Mouse (Mus musculus) erythroblast, embryonic 14.5 days (primary cell): Measurements from ENCODE around the gene Gng7. TPM values are rescaled to one million over a fixed set of nuclear protein-coding genes. Genes with fewer than 3 reads are reported as not detected.

Source experiments
- H3K27me3 ChIP-seq: 2 replicates; pipeline ENCODE4 v1.6.1; 2012; ENCODE audit warnings: inconsistent platforms; ENCODE audit not compliant: control insufficient read depth
- H3K36me3 ChIP-seq: 2 replicates; pipeline ENCODE4 v1.6.1; 2012; ENCODE audit warnings: mild to moderate bottlenecking, inconsistent platforms; ENCODE audit not compliant: control insufficient read depth
- H3K4me1 ChIP-seq: 2 replicates; pipeline ENCODE4 v1.6.1; 2012; ENCODE audit warnings: inconsistent platforms; ENCODE audit not compliant: control insufficient read depth
- H3K4me3 ChIP-seq: replicated peaks from 2 replicates; pipeline ENCODE3; 2012; ENCODE audit warnings: moderate library complexity, mild to moderate bottlenecking, inconsistent platforms
- H3K9me3 ChIP-seq: 2 replicates; pipeline ENCODE4 v1.6.1; 2012; ENCODE audit warnings: low read length, inconsistent platforms, mixed read lengths; ENCODE audit not compliant: control insufficient read depth
- GATA1 ChIP-seq: IDR thresholded peaks from 2 replicates; pipeline ENCODE4 v1.6.1; 2012; ENCODE audit warnings: low read length, inconsistent platforms, mixed read lengths
- TAL1 ChIP-seq: IDR thresholded peaks from 3 replicates; pipeline ENCODE4 v1.6.1; 2012; ENCODE audit warnings: low read length, inconsistent platforms, mixed read lengths
- polyA plus RNA-seq: library from polyadenylated mRNA; stranded (reverse); fragments of >175 nt; gene quantifications from 2 replicates; pipeline ENCODE4 v1.2.3, GENCODE M21; 2012

Gng7 gene
- polyA plus RNA-seq, 1 experiment = not detected

DNA sequence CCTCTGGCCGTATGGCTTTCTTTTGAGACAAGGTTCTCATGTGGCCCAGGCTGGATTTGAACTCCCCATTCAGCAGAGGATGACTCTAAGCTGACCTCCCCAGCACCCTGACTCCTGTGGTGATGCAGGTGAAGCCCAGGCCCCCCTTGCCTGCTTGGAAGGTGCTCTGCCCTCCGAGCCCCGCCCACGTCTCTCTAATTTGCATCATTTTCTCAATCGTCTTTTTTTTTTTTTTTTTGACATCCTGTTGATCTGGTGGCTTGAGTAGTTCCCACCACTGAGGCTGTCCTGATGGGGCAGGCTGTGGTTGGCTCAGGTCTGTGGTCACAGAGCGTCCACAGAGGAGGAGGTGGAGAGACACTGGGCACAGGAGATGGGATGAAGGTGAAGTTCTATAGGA, 25.3 kb downstream of the Gng7 start:
- TF ChIP-seq GATA1 (no peak), TAL1 (no peak)
- H3K36me3 ChIP-seq = no peaks in the 10 kb centered on the region
- no peaks in the 10 kb centered on the region for H3K9me3 ChIP-seq
- H3K27me3 ChIP-seq = peaks cover 49% of the 10 kb centered on the region
- no peak overlapping the region for H3K4me3 ChIP-seq
- no peaks in the 10 kb centered on the region for H3K4me1 ChIP-seq

DNA sequence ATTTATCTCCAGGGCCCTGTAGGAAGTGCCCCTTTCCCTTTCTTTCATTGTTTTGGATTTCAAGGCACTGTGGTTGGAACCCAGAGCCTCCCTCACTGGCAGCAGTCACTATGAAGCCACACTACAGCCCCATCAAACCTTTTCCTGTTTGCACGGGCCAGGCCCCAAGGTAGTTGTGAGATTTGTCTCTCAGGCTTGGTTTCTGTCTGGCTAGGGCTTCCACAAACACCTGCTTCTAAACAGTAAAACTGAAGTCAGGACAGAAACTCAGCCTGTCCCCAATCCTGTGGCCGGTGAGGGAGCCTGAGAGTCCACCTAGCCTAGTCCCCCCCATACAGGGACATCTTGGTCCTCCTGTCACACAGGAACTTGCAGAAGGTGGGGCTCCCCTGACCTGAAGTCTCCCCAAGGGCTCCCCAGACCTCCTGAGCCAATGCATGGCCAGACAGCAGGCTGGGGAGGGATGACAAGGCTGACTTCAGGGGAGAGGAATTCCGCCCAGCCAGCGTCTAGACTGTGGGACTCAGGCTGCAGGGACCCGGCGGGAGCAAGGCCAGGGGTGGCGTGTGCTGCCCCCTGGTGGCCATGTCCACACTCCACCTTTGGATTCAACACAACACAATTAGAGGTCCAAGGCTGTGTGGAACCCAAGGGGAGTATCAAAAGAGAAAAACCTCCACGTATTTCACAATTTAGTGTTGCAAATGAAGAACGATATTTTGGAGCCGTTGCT, 26.9 kb downstream of the Gng7 start:
- Histone ChIP-seq H3K9me3 (no peaks in the 10 kb centered on the region), H3K4me1 (no peaks in the 10 kb centered on the region), H3K27me3 (peaks cover 47% of the 10 kb centered on the region), H3K36me3 (no peaks in the 10 kb centered on the region), H3K4me3 (no peak overlapping the region)
- TF ChIP-seq GATA1 (no peak), TAL1 (no peak)

DNA sequence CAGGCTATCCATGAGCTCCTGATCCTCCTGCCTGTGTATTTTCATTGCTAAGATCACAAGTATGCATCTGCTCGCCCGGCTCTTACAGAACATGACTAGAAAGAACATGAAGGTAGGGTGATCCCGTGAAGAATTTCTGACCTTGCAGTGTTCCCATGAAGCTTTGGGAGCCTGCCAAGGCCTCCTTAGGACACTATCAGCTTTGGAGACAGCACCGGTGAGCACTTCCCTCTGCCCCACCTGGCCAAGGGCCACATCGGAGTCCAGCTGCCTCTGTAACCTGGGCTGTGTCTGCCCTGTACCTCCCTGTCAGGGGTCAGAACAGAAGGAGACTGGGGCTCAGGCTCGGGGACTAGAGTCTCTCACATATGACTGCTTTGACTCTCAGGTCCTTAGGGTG, 28.0 kb downstream of the Gng7 start:
- no peaks in the 10 kb centered on the region for H3K36me3 ChIP-seq
- H3K27me3 ChIP-seq = peaks cover 44% of the 10 kb centered on the region

DNA sequence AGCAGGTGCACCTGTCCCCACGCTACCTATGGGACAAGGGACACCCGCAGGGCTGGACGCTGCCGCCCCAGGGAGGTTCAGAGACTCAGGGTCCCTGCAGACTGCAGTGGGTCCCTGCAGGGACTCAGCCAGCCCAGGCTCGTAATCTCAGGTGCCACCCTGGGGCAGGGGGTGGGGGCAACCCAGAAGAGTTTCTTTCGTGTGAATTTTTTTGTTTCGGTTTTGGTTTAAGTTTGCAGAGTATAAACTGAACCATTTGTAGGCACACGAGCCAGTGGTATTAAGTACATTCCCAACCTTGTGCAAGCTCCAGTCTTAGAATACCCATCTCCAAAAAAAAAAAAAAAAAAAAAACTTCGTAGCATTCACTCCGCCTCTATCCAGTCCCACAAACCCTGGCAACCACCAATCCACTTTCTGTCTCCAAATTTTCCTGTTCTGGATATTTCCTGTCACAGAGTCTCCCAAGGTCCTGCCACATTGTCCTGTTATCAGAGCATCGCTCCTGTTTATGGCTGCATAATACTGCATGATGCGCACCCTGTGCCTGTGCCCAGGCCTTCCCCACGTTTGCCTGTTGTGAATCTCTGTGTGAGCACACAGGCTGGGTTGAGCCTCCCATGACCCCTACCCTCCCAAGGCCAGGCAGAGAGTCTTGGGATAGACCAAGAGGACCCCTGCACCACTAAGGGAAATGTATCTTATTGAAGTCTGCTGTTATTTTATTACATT, 28.6 kb downstream of the Gng7 start:
- Histone ChIP-seq H3K4me1 (no peaks in the 10 kb centered on the region), H3K36me3 (no peaks in the 10 kb centered on the region), H3K27me3 (peaks cover 43% of the 10 kb centered on the region), H3K4me3 (peak overlapping the region; percentile 23), H3K9me3 (no peaks in the 10 kb centered on the region)
- TF ChIP-seq TAL1 (no peak), GATA1 (no peak)

More for the DNA sequence above, 28.0 kb downstream of the Gng7 start:
- Histone ChIP-seq H3K9me3 (no peaks in the 10 kb centered on the region), H3K4me1 (no peaks in the 10 kb centered on the region), H3K4me3 (no peak overlapping the region)
- no peak for TF ChIP-seq GATA1
- no peak for TF ChIP-seq TAL1

DNA sequence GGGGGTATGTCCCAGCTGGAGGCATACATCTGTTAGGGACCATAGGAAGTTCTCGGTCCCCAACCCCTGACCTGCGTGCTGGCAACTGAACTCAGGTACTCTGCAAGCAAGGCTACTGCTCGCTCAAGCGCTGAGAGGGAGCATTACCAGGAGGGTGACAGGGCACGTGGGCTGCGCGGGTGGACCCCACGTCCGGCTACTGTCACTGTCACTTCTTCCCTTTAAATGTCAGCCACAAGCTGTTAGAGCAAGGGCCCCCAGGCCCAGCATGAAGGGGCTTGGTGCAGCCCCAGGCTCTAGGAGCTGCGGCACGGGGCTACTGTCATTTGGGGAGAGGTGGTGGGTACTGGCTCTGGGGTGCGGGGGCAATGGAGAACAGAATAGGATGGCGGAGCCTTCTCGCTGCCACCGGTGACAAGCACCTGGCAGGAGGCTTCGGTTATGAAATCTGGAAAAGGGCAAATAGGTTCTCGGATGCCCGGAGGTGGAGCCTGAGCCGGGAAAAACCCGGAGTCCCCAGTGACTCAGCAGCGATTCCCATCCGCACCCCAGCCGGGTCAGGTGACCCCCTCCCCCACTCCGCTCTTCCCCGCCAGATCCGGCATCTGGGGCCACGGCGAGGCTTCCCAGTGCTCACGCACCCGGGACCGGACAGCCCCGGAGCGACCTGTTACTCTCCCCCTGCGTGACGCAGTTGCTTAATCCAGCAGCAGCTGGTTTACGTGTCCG, 29.3 kb downstream of the Gng7 start:
- H3K4me3 ChIP-seq = peak overlapping the region; percentile 23
- H3K4me1 ChIP-seq = no peaks in the 10 kb centered on the region
- no peaks in the 10 kb centered on the region for H3K36me3 ChIP-seq
- H3K27me3 ChIP-seq = peaks cover 43% of the 10 kb centered on the region
- TF ChIP-seq GATA1 (no peak), TAL1 (no peak)
- no peaks in the 10 kb centered on the region for H3K9me3 ChIP-seq

DNA sequence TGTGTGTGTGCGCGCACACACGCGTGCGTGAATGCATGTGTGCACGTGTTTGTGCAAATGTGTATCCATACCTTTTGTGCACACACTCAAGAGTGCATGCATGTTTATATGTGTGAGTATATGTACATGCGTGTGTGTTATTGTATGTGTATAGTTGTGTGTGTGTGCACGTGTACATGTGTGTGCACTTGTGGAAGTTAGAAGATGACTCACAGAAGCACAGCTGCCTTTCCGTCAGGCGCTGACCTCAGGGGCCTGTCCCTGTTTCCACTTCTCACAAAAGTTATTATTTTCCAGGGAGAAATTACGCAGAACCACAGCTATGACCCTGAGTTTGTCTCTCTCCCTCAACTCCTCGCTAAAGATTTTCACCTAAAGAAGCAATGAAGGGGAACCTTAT, 30.5 kb downstream of the Gng7 start:
- H3K4me3 ChIP-seq = no peak overlapping the region
- no peaks in the 10 kb centered on the region for H3K4me1 ChIP-seq
- peaks cover 40% of the 10 kb centered on the region for H3K27me3 ChIP-seq
- no peaks in the 10 kb centered on the region for H3K9me3 ChIP-seq
- no peaks in the 10 kb centered on the region for H3K36me3 ChIP-seq
- no peak for TF ChIP-seq GATA1
- TF ChIP-seq TAL1 = no peak

DNA sequence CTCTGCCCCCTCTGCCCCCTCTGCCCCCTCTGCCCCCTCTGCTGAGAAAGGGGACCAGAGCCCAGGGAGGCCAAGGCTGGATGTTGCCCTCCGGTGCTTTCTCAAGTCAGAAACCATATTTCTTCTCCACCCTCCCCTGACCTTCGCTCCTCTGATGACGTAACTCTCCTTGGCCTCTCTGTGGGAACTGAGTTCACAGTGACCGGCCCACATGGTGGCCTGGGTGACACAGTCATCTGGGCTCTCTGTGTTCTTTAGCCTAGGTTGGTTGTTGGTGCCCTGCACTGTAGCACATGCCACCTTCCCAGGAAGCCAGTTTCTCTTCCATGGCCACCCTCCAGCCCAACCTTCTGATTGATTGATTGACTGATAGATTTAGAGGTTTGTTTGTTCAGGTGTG, 32.4 kb downstream of the Gng7 start:
- H3K4me1 ChIP-seq = no peaks in the 10 kb centered on the region
- H3K9me3 ChIP-seq = no peaks in the 10 kb centered on the region
- H3K4me3 ChIP-seq = no peak overlapping the region
- no peaks in the 10 kb centered on the region for H3K36me3 ChIP-seq
- TF ChIP-seq GATA1 (no peak), TAL1 (no peak)
- H3K27me3 ChIP-seq = peaks cover 32% of the 10 kb centered on the region

DNA sequence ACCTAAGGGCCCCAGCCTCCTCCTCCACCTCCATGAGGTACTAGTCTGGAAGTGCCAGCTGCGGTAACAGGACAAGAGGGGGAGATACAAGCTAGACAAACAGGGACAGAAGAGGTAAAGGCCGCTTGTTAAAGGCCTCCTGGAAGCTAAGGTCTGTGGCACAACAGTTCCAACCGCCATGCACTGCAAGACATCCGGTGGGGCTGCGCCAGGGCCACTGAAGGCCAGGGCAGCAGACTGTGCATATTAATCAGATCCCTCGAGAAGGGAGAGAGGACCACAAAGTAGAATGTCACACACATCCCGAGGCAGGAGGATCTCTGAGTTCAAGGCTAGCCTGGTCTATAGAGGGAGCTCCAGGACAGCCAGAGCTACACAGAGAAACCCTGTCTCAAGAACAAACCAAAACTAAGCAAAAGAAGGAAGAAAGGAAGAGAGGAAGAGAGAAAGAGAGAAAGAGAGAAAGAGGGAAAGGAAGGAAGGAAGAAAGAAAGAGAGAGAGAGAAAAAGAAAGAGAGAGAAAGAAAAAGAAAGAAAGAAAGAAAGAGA, 33.1 kb downstream of the Gng7 start:
- Histone ChIP-seq H3K4me1 (no peaks in the 10 kb centered on the region), H3K4me3 (no peak overlapping the region), H3K27me3 (peaks cover 27% of the 10 kb centered on the region), H3K9me3 (no peaks in the 10 kb centered on the region), H3K36me3 (no peaks in the 10 kb centered on the region)
- TF ChIP-seq TAL1 (no peak), GATA1 (no peak)

DNA sequence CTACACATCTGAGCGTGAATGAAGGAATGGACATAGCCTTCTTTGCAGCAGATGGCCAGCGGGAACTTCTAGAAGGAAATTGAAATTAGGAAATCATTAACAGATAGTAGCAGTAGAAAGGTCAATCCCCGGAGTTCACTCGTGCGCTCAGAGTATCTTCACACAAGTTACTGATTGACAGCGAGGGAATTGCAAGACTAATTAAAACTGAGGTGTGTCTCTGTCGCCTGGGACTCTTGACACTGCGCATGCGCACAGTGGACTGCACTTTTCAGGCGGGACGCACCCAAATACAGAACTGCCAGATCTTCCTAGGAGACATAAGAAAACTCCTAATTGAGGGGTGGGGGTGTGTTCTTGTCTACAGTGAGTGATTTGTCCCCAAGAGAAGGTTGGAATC, 39.3 kb downstream of the Gng7 start:
- H3K36me3 ChIP-seq = no peaks in the 10 kb centered on the region
- no peaks in the 10 kb centered on the region; the same call in 1 of the 2 replicates for H3K27me3 ChIP-seq
- TF ChIP-seq GATA1 (no peak), TAL1 (no peak)
- H3K9me3 ChIP-seq = no peaks in the 10 kb centered on the region; the same call in 1 of the 2 replicates
- H3K4me1 ChIP-seq = no peaks in the 10 kb centered on the region
- no peak overlapping the region for H3K4me3 ChIP-seq
